Mouse (Mus musculus) testis, adult 2 months (tissue): Measurements from ENCODE around the gene Trappc12.

Experiments
- CTCF ChIP-seq: fragments of 200-500 bp; IDR thresholded peaks from 2 replicates; pipeline ENCODE4 v1.5.1; 2012; ENCODE audit warnings: low read depth, mild to moderate bottlenecking, inconsistent platforms, low read length, moderate library complexity; ENCODE audit not compliant: control insufficient read depth, insufficient read depth, insufficient replicate concordance
- POLR2A ChIP-seq: fragments of 200-500 bp; IDR thresholded peaks from 2 replicates; pipeline ENCODE4 v1.6.1; 2012; ENCODE audit warnings: low read depth, mild to moderate bottlenecking, inconsistent platforms, low read length, moderate library complexity; ENCODE audit not compliant: control insufficient read depth

- TF ChIP-seq CTCF (no peak), POLR2A (no peak)
Observed at GRCm38 (mm10) chr12:28690730-28691129, 59.5 kb downstream of the Trappc12 start.
